In the genomic region with DNA sequence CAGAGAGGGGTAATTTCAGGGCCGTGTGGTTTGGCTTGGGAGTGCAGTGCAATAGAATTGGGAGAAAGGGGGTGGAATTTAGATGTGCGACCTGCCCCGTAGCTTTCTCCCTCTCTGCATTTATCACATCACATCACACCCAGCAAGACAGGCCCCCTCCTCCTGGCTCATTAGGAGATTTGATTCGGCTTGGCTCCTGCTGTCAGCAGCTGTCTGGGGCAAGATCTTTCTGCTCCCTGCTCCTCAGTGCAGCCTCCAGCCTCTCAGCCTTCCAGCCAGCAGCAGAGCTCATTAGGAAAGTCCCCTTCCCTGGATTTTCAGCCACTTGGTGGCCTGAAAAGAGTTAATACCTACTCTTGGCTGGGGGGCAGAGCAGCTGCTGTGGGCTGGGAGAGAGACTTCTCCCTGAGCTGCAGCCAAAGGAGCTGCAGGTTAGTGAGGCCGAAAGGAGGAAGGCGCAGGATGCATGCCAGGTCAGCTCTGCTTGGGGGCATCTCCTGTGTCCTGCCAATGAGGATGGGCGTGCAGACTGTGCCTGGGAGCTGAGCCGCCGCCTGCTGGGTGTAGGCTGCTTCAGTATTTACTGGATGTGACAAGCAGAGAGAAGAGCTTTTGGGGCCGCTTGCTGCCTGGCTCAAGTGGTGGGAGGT, we compare ENCODE assay signal across 9 mouse cellular contexts. TPM values are rescaled to one million over a fixed set of nuclear protein-coding genes. Genes with fewer than 3 reads are reported as not detected.
DNase-seq lines count a peak whose midpoint lies in the region; ATAC-seq lines count a peak whose summit lies in the region.
"Had no signal": no experiment of that assay in that cellular context is flagged by ENCODE, and none has a peak within 500 bp of the region (broad histone marks: within the 10 kb centered on the region; RNA-seq: fewer than 3 reads in every experiment).

No protein-coding gene starts in this region.

- H3K4me1 ChIP-seq in heart, embryonic 11.5 days (ENCODE audit: control insufficient read depth, insufficient read depth, low read length), result peaks cover 20% of the 10 kb centered on the region; the same call in 1 of the 2 replicates
- H3K4me1 ChIP-seq in forebrain, embryonic 12.5 days, result peaks cover 73% of the 10 kb centered on the region
- H3K4me1 ChIP-seq in limb, embryonic 12.5 days (replicated peaks), result peaks cover 51% of the 10 kb centered on the region

- ATAC-seq in heart, embryonic 11.5 days (replicated peaks; ENCODE audit: insufficient number of reproducible peaks, low FRiP score, low TSS enrichment), result no peak
- peak; percentile 73 for ATAC-seq in cerebellum, adult (ENCODE audit: insufficient number of reproducible peaks, low FRiP score, low TSS enrichment)
- peak; percentile 84 for ATAC-seq in forebrain, embryonic 12.5 days (ENCODE audit: low FRiP score)
- ATAC-seq in limb, embryonic 12.5 days (ENCODE audit: insufficient number of reproducible peaks, insufficient read depth, low FRiP score, low TSS enrichment, low read depth), result peak; percentile 21; the same call in 1 of the 2 replicates

- H3K27me3 ChIP-seq in heart, embryonic 11.5 days (ENCODE audit: control insufficient read depth, insufficient read depth, low read length), result peaks cover 15% of the 10 kb centered on the region
- peaks cover 8% of the 10 kb centered on the region; the same call in 1 of the 2 replicates for H3K27me3 ChIP-seq in forebrain, embryonic 12.5 days
- peaks cover 57% of the 10 kb centered on the region for H3K27me3 ChIP-seq in limb, embryonic 12.5 days

- no peak overlapping the region for H3K4me3 ChIP-seq in heart, embryonic 11.5 days (ENCODE audit: low read depth, low read length)
- H3K4me3 ChIP-seq in forebrain, embryonic 12.5 days (replicated peaks), result peak overlapping the region; percentile 21
- H3K4me3 ChIP-seq in limb, embryonic 12.5 days (replicated peaks), result peak overlapping the region; percentile 9; the same call in 1 of the 2 replicates
- H3K4me3 ChIP-seq: liver, embryonic 13.5 days had no signal

- no peaks in the 10 kb centered on the region for H3K36me3 ChIP-seq in heart, embryonic 11.5 days (ENCODE audit: control insufficient read depth, insufficient read depth, low read length)
- no peaks in the 10 kb centered on the region for H3K36me3 ChIP-seq in forebrain, embryonic 12.5 days (replicated peaks)
- no peaks in the 10 kb centered on the region for H3K36me3 ChIP-seq in limb, embryonic 12.5 days
- H3K36me3 ChIP-seq: liver, embryonic 13.5 days had no signal

- no peaks in the 10 kb centered on the region for H3K9me3 ChIP-seq in heart, embryonic 11.5 days (replicated peaks; ENCODE audit: control insufficient read depth, low read length)
- no peaks in the 10 kb centered on the region for H3K9me3 ChIP-seq in forebrain, embryonic 12.5 days
- no peaks in the 10 kb centered on the region for H3K9me3 ChIP-seq in limb, embryonic 12.5 days
- H3K9me3 ChIP-seq: liver, embryonic 13.5 days had no signal

- WGBS in heart, embryonic 11.5 days (ENCODE audit: insufficient replicate concordance), result 5% methylated on average over 10 of the region's 10 CpGs
- 2% methylated on average over 10 of the region's 10 CpGs for WGBS in forebrain, embryonic 12.5 days
- 2% methylated on average over 10 of the region's 10 CpGs for WGBS in limb, embryonic 12.5 days

- H3K27ac ChIP-seq in heart, embryonic 11.5 days (ENCODE audit: low read depth, low read length), result no peak overlapping the region
- H3K27ac ChIP-seq in forebrain, embryonic 12.5 days, result peak overlapping the region; percentile 92
- H3K27ac ChIP-seq in limb, embryonic 12.5 days, result peak overlapping the region; percentile 56; the same call in 1 of the 2 replicates
- H3K27ac ChIP-seq: liver, embryonic 13.5 days had no signal

- intact Hi-C loops in heart, postnatal 25 days (cut with DNase I), result no loop called here

- peak overlapping the region; percentile 38 for H3K4me2 ChIP-seq in heart, embryonic 11.5 days
- H3K4me2 ChIP-seq in forebrain, embryonic 12.5 days, result peak overlapping the region; percentile 48
- H3K4me2 ChIP-seq in limb, embryonic 12.5 days, result peak overlapping the region; percentile 47
- H3K4me2 ChIP-seq: liver, embryonic 13.5 days had no signal

- DNase-seq in heart, postnatal 25 days (ENCODE audit: low spot score), result no peak
- DNase-seq in right cerebral cortex, postnatal 10 days (ENCODE audit: low spot score in 2 of 2), result peak; percentile 71 to 74
- no peak for DNase-seq in heart, postnatal 4 days
- DNase-seq in ovary, postnatal 36 days (ENCODE audit: low spot score), result no peak
- DNase-seq: liver, embryonic 13.5 days had no signal

- H3K9ac ChIP-seq in heart, embryonic 11.5 days (ENCODE audit: low read depth, low read length), result no peak overlapping the region
- H3K9ac ChIP-seq in forebrain, embryonic 12.5 days, result peak overlapping the region; percentile 42
- H3K9ac ChIP-seq in limb, embryonic 12.5 days (replicated peaks), result peak overlapping the region; percentile 40; the same call in 1 of the 2 replicates
- H3K9ac ChIP-seq: liver, embryonic 13.5 days had no signal

RNA-seq across cellular contexts. Expression of a gene that starts 12.4 kb away (rescaled TPM):
- polyA plus RNA-seq in heart, embryonic 11.5 days (2014; fragmentation: Nextera tagmentation; extraction: Ambion mirVana), result 0.27 and 0.49 TPM in 2 replicates
- total RNA-seq in heart, postnatal 25 days (2021), result not detected
- 24.3 and 25.1 TPM in 2 replicates for polyA plus RNA-seq in forebrain, embryonic 12.5 days (2016; fragmentation: Nextera tagmentation; extraction: Ambion mirVana)
- 0.81 and 1.4 TPM in 2 replicates for polyA plus RNA-seq in limb, embryonic 12.5 days (2016; fragmentation: Nextera tagmentation; extraction: Ambion mirVana)
- under 1 TPM in 1 of 2 experiments, not detected in 1; 0.09 TPM for total RNA-seq in heart, postnatal 4 days (2021)

Comparison
In these comparisons a context has a peak if more than half of its experiments do, and no peak if none do; other contexts are left out.
1. DNase-seq: peak in right cerebral cortex, postnatal 10 days (2 of 2); none in heart, postnatal 25 days (single experiment), heart, postnatal 4 days (single experiment) and ovary, postnatal 36 days (single experiment).
2. RNA of a gene that starts 12.4 kb away (polyA plus RNA-seq): 24.3 to 25.1 TPM in forebrain, embryonic 12.5 days; 0.81 to 1.4 TPM in limb, embryonic 12.5 days and 0.27 to 0.49 TPM in heart, embryonic 11.5 days; every median in the first group is over 10 times any median in the second.
3. Peak in every context shown above with its lines, with median percentiles within 50 percentile points of each other: H3K4me2 ChIP-seq.